Mouse (Mus musculus): ENCODE data around the gene Klhl36. TPM values are rescaled to one million over a fixed set of nuclear protein-coding genes. Genes with fewer than 3 reads are reported as not detected.

Klhl36 gene
- polyA plus RNA-seq (2015; fragmentation: Illumina TruSeq; extraction: RNeasy Lipid Tissue Mini Kit (QIAGEN cat#74804); ENCODE audit: insufficient read depth, low read depth, low replicate concordance), result 2.3 TPM

DNA sequence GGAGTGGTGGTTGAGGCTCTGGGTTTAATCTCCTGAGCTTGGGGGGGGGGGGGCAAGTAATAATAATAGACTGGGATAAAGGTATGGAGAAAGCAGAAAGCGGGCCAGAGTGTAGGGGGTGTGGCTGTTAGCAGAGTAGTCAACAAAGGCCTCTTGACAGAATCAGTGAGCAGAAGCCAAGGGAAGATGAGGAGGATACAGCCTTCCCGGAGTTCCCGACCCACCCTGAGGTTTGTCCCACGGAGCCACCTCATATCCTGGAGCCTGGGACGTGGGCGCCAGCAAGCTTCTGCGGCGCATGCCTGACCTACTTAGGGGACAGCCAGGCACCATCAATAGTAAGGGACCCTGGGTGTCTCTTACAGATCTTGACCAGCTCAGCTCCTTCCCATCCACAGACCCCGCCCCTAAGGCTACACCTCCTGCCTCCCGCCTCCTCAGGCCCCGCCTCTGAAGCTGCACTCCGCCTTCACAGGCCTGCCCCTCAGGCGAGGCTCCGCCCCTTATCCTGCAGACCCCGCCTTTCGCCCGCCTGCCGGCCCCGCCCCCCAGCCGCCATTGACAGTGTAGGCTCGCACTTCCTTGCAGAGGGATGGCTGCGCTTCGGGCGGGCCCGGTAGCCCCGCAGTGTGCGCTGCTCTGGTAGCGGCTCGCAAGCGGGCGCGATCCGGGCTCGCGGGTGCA lies at the start of gene Klhl36:
TSS of gene Klhl36 (plus strand) at position 561 of the 684 bp plus-strand sequence.

DNA sequence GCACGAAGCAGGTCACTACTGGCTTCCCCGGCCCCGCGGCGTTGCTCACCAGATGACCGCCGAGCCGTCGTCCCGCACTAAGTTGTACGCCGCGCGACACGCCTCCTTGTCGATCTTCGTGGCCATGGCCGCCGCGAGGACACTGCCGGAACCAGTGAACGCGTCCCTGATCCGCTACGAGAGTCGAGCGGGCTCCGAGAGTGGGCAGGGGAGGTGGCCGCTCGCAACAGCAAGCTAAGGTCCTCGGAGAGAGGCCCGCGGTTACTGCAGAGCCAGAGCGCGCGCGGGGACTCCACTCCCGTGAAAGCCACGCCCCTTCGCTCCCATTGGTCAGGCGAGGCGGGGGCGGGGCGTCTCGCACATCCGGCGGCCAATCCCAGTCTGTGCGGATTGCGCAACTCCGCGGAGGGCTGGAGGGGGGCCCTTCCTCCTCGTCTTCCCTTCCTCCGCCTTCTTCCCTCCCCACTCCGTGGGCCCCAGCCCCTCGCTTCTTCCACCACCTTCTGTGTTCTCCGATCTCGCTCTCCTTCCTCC lies 21.7 kb upstream of the Klhl36 start, which contains the start of gene Cotl1:
TSS of gene Cotl1 (minus strand) at position 270 of the 534 bp plus-strand sequence.

DNA sequence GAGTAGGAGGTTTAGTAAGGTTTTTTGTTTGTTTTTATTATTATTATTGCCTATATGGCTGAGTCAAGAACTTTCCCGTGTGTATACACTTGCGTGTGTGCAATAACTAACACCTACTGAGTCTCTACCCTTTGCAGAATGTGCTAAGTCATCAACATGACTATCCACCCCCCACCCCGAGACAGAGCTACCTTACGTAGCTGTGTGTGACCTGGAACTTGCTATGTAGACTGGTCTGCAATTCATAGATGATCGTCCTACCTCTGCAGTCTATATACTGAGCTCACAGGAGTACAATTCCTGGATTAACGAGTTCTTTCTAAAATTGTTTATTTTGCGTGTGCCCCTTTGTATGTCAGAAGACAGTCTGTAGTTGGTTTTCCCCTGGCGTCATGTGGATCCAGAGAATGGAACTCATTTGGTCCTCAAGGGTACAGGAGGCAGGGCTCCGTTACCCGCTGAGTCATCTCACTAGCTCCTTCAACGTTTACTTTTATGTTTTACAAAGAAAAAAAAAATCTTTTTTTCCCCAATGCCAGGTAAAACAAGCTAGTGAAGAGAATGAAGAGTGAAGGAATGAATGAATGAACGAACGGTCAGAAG lies 48.0 kb downstream of the Klhl36 start, which contains the start of gene Usp10:
TSS of gene Usp10 (plus strand) at position 417 of the 603 bp plus-strand sequence.

DNA sequence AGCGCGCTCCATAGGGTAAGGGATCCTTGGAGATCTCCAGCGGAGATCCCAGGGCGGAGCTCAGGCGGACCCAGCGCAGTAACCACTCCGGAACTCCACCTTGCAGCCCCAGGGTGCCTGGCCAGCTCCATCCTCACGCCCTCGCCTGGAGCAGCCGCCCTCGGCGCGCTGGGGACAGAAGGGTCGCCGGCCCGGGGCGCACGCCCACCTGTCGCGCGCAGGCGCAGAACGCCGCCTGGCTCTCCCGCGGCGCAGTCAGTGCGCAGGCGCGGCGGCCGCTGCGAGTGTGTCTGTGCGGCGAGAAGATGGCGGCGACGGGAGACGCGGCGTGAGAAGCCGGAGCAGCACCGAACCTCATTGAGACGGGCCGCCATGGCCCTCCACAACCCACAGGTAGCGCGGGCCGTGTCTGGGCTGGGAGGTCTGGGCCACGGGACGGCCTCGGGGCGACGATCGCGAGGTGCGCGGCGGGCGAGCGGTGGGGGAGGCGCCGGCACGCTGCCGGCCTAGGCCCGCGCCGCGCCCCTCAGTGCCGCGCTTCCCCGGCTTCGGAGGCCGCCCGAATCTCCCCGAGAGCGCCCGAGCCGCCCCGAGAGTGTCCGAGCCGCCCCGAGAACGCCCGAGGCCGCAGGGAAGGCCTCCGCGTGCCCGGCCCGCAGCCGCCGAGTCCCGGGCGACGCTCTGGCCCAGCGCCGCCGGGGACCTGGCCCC lies 48.6 kb downstream of the Klhl36 start, which contains the start of gene Gm20388:
TSS of gene Gm20388 (plus strand) at position 295 of the 711 bp plus-strand sequence.

Other genes with a start within 250 kb of the Klhl36 start
- gene Adad2, start 249.5 kb upstream of the Klhl36 start, polyA plus RNA-seq (2015; fragmentation: Illumina TruSeq; extraction: RNeasy Lipid Tissue Mini Kit (QIAGEN cat#74804); ENCODE audit: insufficient read depth, low read depth, low replicate concordance), result not detected
- gene Kcng4, start 226.6 kb upstream of the Klhl36 start, polyA plus RNA-seq (2015; fragmentation: Illumina TruSeq; extraction: RNeasy Lipid Tissue Mini Kit (QIAGEN cat#74804); ENCODE audit: insufficient read depth, low read depth, low replicate concordance), result not detected
- gene Wfdc1, start 195.9 kb upstream of the Klhl36 start, polyA plus RNA-seq (2015; fragmentation: Illumina TruSeq; extraction: RNeasy Lipid Tissue Mini Kit (QIAGEN cat#74804); ENCODE audit: insufficient read depth, low read depth, low replicate concordance), result 11.7 TPM
- gene Atp2c2, start 162.3 kb upstream of the Klhl36 start, polyA plus RNA-seq (2015; fragmentation: Illumina TruSeq; extraction: RNeasy Lipid Tissue Mini Kit (QIAGEN cat#74804); ENCODE audit: insufficient read depth, low read depth, low replicate concordance), result 5.0 TPM
- 2.4 TPM for gene Tldc1, start 83.8 kb upstream of the Klhl36 start, polyA plus RNA-seq (2015; fragmentation: Illumina TruSeq; extraction: RNeasy Lipid Tissue Mini Kit (QIAGEN cat#74804); ENCODE audit: insufficient read depth, low read depth, low replicate concordance)
- 13.2 TPM for gene Cotl1, start 21.7 kb upstream of the Klhl36 start, polyA plus RNA-seq (2015; fragmentation: Illumina TruSeq; extraction: RNeasy Lipid Tissue Mini Kit (QIAGEN cat#74804); ENCODE audit: insufficient read depth, low read depth, low replicate concordance)
- 40.6 TPM for gene Usp10, start 48.1 kb downstream of the Klhl36 start, polyA plus RNA-seq (2015; fragmentation: Illumina TruSeq; extraction: RNeasy Lipid Tissue Mini Kit (QIAGEN cat#74804); ENCODE audit: insufficient read depth, low read depth, low replicate concordance)
- gene Gm20388, start 48.6 kb downstream of the Klhl36 start, polyA plus RNA-seq (2015; fragmentation: Illumina TruSeq; extraction: RNeasy Lipid Tissue Mini Kit (QIAGEN cat#74804); ENCODE audit: insufficient read depth, low read depth, low replicate concordance), result 7.6 TPM
- 14.8 TPM for gene Crispld2, start 130.2 kb downstream of the Klhl36 start, polyA plus RNA-seq (2015; fragmentation: Illumina TruSeq; extraction: RNeasy Lipid Tissue Mini Kit (QIAGEN cat#74804); ENCODE audit: insufficient read depth, low read depth, low replicate concordance)
- 6.5 TPM for gene Zdhhc7, start 239.2 kb downstream of the Klhl36 start, polyA plus RNA-seq (2015; fragmentation: Illumina TruSeq; extraction: RNeasy Lipid Tissue Mini Kit (QIAGEN cat#74804); ENCODE audit: insufficient read depth, low read depth, low replicate concordance)

Data from pancreas, adult 10 weeks (tissue).